Mouse (Mus musculus) lung, adult 2 months (tissue): ENCODE data around the gene Sfr1.

Experiments
- CTCF ChIP-seq: fragments of 200-500 bp; IDR thresholded peaks from 2 replicates; pipeline ENCODE4 v1.5.1; 2011; ENCODE audit warnings: mild to moderate bottlenecking, low read length, control low read depth; ENCODE audit not compliant: insufficient read depth
- POLR2A ChIP-seq: fragments of 200-500 bp; IDR thresholded peaks from 2 replicates; pipeline ENCODE4 v1.6.1; 2011; ENCODE audit warnings: low read depth, mild to moderate bottlenecking, control low read depth, low read length, borderline replicate concordance; ENCODE audit errors: extremely low read depth

DNA sequence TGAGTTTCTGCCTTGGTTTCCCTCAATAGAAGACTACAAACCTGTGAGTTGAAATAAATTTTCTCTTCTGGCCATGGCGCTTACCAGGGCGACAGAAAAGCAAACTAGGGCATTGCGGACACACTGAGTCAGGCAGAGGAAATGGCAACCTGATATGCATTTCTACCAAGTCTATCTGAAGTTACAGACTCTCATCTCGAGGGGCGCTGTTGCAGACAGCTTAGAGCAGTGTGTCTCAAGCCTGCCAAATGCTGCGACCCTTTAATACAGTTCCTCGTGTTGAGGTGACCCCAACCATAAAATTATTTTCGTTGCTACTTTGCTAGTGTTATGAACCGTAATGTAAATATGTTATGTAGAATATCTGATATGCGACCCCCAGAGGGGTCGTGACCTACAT lies 49.5 kb downstream of the Sfr1 start:
- TF ChIP-seq CTCF, result no peak
- no peak for TF ChIP-seq POLR2A
